Mouse (Mus musculus) heart, postnatal 0 days (tissue): ENCODE results near the gene 1700012B07Rik.

Experiments used
- CTCF ChIP-seq: IDR thresholded peaks from 2 replicates; pipeline ENCODE4 v1.5.1; 2016; ENCODE audit warnings: antibody characterized with exemption, control low read depth, low read depth
- EP300 ChIP-seq: IDR thresholded peaks from 2 replicates; pipeline ENCODE4 v1.6.1; 2016; ENCODE audit warnings: antibody characterized with exemption, low read depth

DNA sequence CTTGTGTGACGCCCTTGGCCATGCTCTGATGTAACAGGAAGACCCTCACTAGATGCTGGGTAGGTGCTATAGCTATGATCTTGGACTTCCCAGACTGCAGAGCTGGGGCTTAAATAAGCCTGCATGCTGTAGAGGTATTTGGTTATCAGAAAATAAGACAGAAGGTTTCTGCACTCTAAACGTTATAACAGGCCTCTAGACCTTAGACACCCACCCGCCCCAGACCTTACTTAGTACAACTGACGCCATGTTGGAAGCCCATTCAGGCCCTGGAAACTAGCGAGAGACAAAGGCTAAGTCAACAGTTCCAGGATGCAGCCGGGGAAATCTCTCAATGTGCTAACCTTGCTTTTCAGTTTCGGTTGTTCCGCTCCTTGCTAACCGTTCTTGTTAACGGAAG is 44.2 kb upstream of the 1700012B07Rik start:
- TF ChIP-seq EP300 (no peak), CTCF (no peak)
